Mouse (Mus musculus) kidney, postnatal 10 days (tissue): Measurements from ENCODE around the gene Donson.
"Not testable (repeated sequence)": the region's sequence is repeated elsewhere in the genome, so short reads cannot be mapped to it uniquely, and the experiment has no call there.

Experiments used
- DNase-seq: peaks from one replicate; pipeline ENCODE4 v3.0.0; 2021; ENCODE audit warnings: mixed read lengths

Gene Donson

GRCm38 (mm10) chr16:91688023-91688618, 449 bp downstream of the Donson start:
- no peak for DNase-seq

GRCm38 (mm10) chr16:91686369-91686768, 2.2 kb downstream of the Donson start:
- DNase-seq, result no peak

GRCm38 (mm10) chr16:91685526-91685925, 3.0 kb downstream of the Donson start:
- no peak for DNase-seq

GRCm38 (mm10) chr16:91680656-91681055, 7.9 kb downstream of the Donson start:
- DNase-seq, result no peak

GRCm38 (mm10) chr16:91678147-91678911, 10.2 kb downstream of the Donson start:
- DNase-seq, result no peak

- DNase-seq, result no peak
These were observed 14.1 kb downstream of the Donson start for GRCm38 (mm10) chr16:91674500-91674899.

GRCm38 (mm10) chr16:91663795-91664194, 24.8 kb downstream of the Donson start:
- DNase-seq, result no peak

- no peak for DNase-seq
These were observed 26.2 kb downstream of the Donson start for GRCm38 (mm10) chr16:91662336-91662735.

GRCm38 (mm10) chr16:91661397-91661796, 27.2 kb downstream of the Donson start:
- DNase-seq, result no peak

GRCm38 (mm10) chr16:91659798-91660197, 28.8 kb downstream of the Donson start:
- no peak for DNase-seq

GRCm38 (mm10) chr16:91658471-91658870, 30.1 kb downstream of the Donson start:
- DNase-seq, result no peak

GRCm38 (mm10) chr16:91657285-91657684, 31.3 kb downstream of the Donson start:
- DNase-seq, result no peak

GRCm38 (mm10) chr16:91655285-91655684, 33.3 kb downstream of the Donson start:
- no peak for DNase-seq

- DNase-seq, result no peak
These were observed 36.4 kb downstream of the Donson start for GRCm38 (mm10) chr16:91652191-91652590.

GRCm38 (mm10) chr16:91649781-91650180, 38.8 kb downstream of the Donson start:
- DNase-seq, result no peak

GRCm38 (mm10) chr16:91649246-91649645, 39.3 kb downstream of the Donson start:
- no peak for DNase-seq

- peak; percentile 93 for DNase-seq
These were observed 40.4 kb downstream of the Donson start for GRCm38 (mm10) chr16:91648220-91648550.

GRCm38 (mm10) chr16:91647461-91648219, 40.9 kb downstream of the Donson start, which contains the start of gene Son:
Gene Son, plus strand, starts transcription at chr16:91647506.
- DNase-seq, result peak; percentile 98

GRCm38 (mm10) chr16:91646681-91647419, 41.7 kb downstream of the Donson start, which contains the start of gene Gart:
Gene Gart, minus strand, starts transcription at chr16:91646952.
- peak; percentile 96 for DNase-seq

- DNase-seq, result no peak
These were observed 42.5 kb downstream of the Donson start for GRCm38 (mm10) chr16:91645995-91646602.

- DNase-seq, result not testable (repeated sequence)
These were observed 43.1 kb downstream of the Donson start for GRCm38 (mm10) chr16:91645420-91645819.

GRCm38 (mm10) chr16:91644901-91645300, 43.7 kb downstream of the Donson start:
- no peak for DNase-seq
